Mouse (Mus musculus) heart, postnatal 0 days (tissue): ENCODE measurements at regions not wholly inside any gene's neighbourhood (a gene's known extent, or its start where the extent isn't known, plus 50 kb on each side); places are given as distances from the start of the nearest gene placed in this dataset.

Experiments used
- ATAC-seq: fragments of 200-750 bp; cut with Nextera tagmentation; 2 replicates; pipeline ENCODE4 v1.8.0; 2017; ENCODE audit warnings: low read depth, moderate number of reproducible peaks, moderate library complexity; ENCODE audit not compliant: insufficient read depth
- DNase-seq: peaks from one replicate; pipeline ENCODE4 v3.0.0-alpha.2; 2016; ENCODE audit warnings: low spot score
- H3K27ac ChIP-seq: fragments of 300-500 bp; sonication (generic); 2 replicates; pipeline ENCODE4 v1.5.1; 2014; ENCODE audit warnings: low read depth, mild to moderate bottlenecking
- H3K27me3 ChIP-seq: fragments of 300-500 bp; sonication (generic); 2 replicates; pipeline ENCODE4 v1.6.1; 2014; ENCODE audit warnings: low read length, mixed read lengths; ENCODE audit not compliant: control insufficient read depth, insufficient read depth
- H3K36me3 ChIP-seq: fragments of 300-500 bp; sonication (generic); replicated peaks from 2 replicates; pipeline ENCODE4 v1.6.1; 2014; ENCODE audit warnings: low read length, mixed read lengths; ENCODE audit not compliant: control insufficient read depth, insufficient read depth
- H3K4me1 ChIP-seq: fragments of 300-500 bp; sonication (generic); 2 replicates; pipeline ENCODE4 v1.6.1; 2014; ENCODE audit warnings: antibody characterized with exemption; ENCODE audit not compliant: control insufficient read depth, insufficient read depth
- H3K4me2 ChIP-seq: fragments of 300-500 bp; sonication (generic); 2 replicates; pipeline ENCODE4 v1.6.1; 2014; ENCODE audit warnings: low read depth, mild to moderate bottlenecking, low read length, moderate library complexity
- H3K4me3 ChIP-seq: fragments of 300-500 bp; sonication (generic); 2 replicates; pipeline ENCODE4 v1.5.1; 2014; ENCODE audit warnings: low read depth, low read length
- H3K9ac ChIP-seq: fragments of 300-500 bp; sonication (generic); replicated peaks from 2 replicates; pipeline ENCODE4 v1.6.1; 2014; ENCODE audit warnings: low read depth, low read length, mixed read lengths
- H3K9me3 ChIP-seq: fragments of 300-500 bp; sonication (generic); replicated peaks from 2 replicates; pipeline ENCODE4 v1.6.1; 2016; ENCODE audit warnings: low read length; ENCODE audit not compliant: control insufficient read depth
- CTCF ChIP-seq: IDR thresholded peaks from 2 replicates; pipeline ENCODE4 v1.5.1; 2016; ENCODE audit warnings: antibody characterized with exemption, control low read depth, low read depth
- EP300 ChIP-seq: IDR thresholded peaks from 2 replicates; pipeline ENCODE4 v1.6.1; 2016; ENCODE audit warnings: antibody characterized with exemption, low read depth
- WGBS: fragments of 180-500 bp; shearing (Covaris S2); extraction: QIAGEN DNeasy Blood & Tissue Kit; methylation state at CpG from one replicate; pipeline ENCODE4 v1.1.7; 2014; 5-methylcytosine and 5-hydroxymethylcytosine counted together

GRCm38 (mm10) chr1:73169929-73170667 lies 154.4 kb upstream of the Tnp1 start:
- H3K4me1 ChIP-seq, result no peaks in the 10 kb centered on the region
- no peaks in the 10 kb centered on the region for H3K36me3 ChIP-seq
- H3K4me3 ChIP-seq, result no peak overlapping the region
- WGBS, result 70% methylated on average over 6 of the region's 6 CpGs
- no peak for ATAC-seq
- DNase-seq, result no peak
- no peak overlapping the region for H3K9ac ChIP-seq
- peaks cover 3% of the 10 kb centered on the region for H3K9me3 ChIP-seq
- TF ChIP-seq EP300 (no peak), CTCF (no peak)
- no peak overlapping the region for H3K27ac ChIP-seq
- no peaks in the 10 kb centered on the region for H3K27me3 ChIP-seq
- no peak overlapping the region for H3K4me2 ChIP-seq

- H3K9ac ChIP-seq, result no peak overlapping the region
- H3K36me3 ChIP-seq, result no peaks in the 10 kb centered on the region
- WGBS, result 58% methylated on average over 10 of the region's 10 CpGs
- DNase-seq (no peak), ATAC-seq (no peak)
- no peak for TF ChIP-seq EP300
- TF ChIP-seq CTCF, result no peak
- no peaks in the 10 kb centered on the region for H3K27me3 ChIP-seq
- no peak overlapping the region for H3K4me3 ChIP-seq
- H3K4me2 ChIP-seq, result no peak overlapping the region
- no peaks in the 10 kb centered on the region for H3K4me1 ChIP-seq
- no peak overlapping the region for H3K27ac ChIP-seq
- H3K9me3 ChIP-seq, result peaks cover 2% of the 10 kb centered on the region
Observed at GRCm38 (mm10) chr1:73169077-73169869, 153.6 kb upstream of the Tnp1 start.

- Histone ChIP-seq H3K9me3 (no peaks in the 10 kb centered on the region), H3K9ac (no peak overlapping the region), H3K4me3 (no peak overlapping the region), H3K27ac (no peak overlapping the region), H3K36me3 (no peaks in the 10 kb centered on the region), H3K27me3 (no peaks in the 10 kb centered on the region), H3K4me1 (no peaks in the 10 kb centered on the region), H3K4me2 (no peak overlapping the region)
- WGBS, result 89% methylated on average over 3 of the region's 3 CpGs
- ATAC-seq (no peak), DNase-seq (no peak)
- no peak for TF ChIP-seq EP300
Observed at GRCm38 (mm10) chr1:73160199-73160598, 144.5 kb upstream of the Tnp1 start.

- H3K9ac ChIP-seq, result no peak overlapping the region
- no peaks in the 10 kb centered on the region for H3K4me1 ChIP-seq
- H3K9me3 ChIP-seq, result no peaks in the 10 kb centered on the region
- TF ChIP-seq CTCF (no peak), EP300 (no peak)
- no peak overlapping the region for H3K27ac ChIP-seq
- H3K4me3 ChIP-seq, result no peak overlapping the region
- no peaks in the 10 kb centered on the region for H3K36me3 ChIP-seq
- ATAC-seq (no peak), DNase-seq (no peak)
- H3K4me2 ChIP-seq, result no peak overlapping the region
- no peaks in the 10 kb centered on the region for H3K27me3 ChIP-seq
- 84% methylated on average over 7 of the region's 7 CpGs for WGBS
Observed at GRCm38 (mm10) chr1:73159405-73159976, 143.8 kb upstream of the Tnp1 start.

- no peaks in the 10 kb centered on the region for H3K9me3 ChIP-seq
- no peak overlapping the region for H3K27ac ChIP-seq
- H3K27me3 ChIP-seq, result no peaks in the 10 kb centered on the region
- WGBS, result 62% methylated on average over 9 of the region's 9 CpGs
- H3K9ac ChIP-seq, result no peak overlapping the region
- DNase-seq (peak; percentile 35), ATAC-seq (no peak)
- no peaks in the 10 kb centered on the region for H3K4me1 ChIP-seq
- TF ChIP-seq EP300 (no peak), CTCF (no peak)
- H3K4me2 ChIP-seq, result no peak overlapping the region
- no peak overlapping the region for H3K4me3 ChIP-seq
- H3K36me3 ChIP-seq, result no peaks in the 10 kb centered on the region
Observed at GRCm38 (mm10) chr1:73153438-73154097, 137.9 kb upstream of the Tnp1 start.
